Mouse (Mus musculus) lung, embryonic 16.5 days (tissue): ENCODE measurements around the gene Srrm1. TPM values are rescaled to one million over a fixed set of nuclear protein-coding genes. Genes with fewer than 3 reads are reported as not detected.
"Not testable (repeated sequence)": the region's sequence is repeated elsewhere in the genome, so short reads cannot be mapped to it uniquely, and the experiment has no call there.

Experiments used
- ATAC-seq: fragments of 200-750 bp; cut with Nextera tagmentation; 2 replicates; pipeline ENCODE4 v1.8.0; 2017; ENCODE audit warnings: low read depth, mild to moderate bottlenecking, moderate library complexity
- H3K27ac ChIP-seq: fragments of 300-500 bp; sonication (generic); 2 replicates; pipeline ENCODE4 v1.5.1; 2014; ENCODE audit warnings: mild to moderate bottlenecking, control low read depth, low read length
- H3K27me3 ChIP-seq: fragments of 300-500 bp; sonication (generic); 2 replicates; pipeline ENCODE4 v1.6.1; 2014; ENCODE audit warnings: low read depth, low read length, mixed read lengths; ENCODE audit not compliant: control insufficient read depth, insufficient read depth
- H3K36me3 ChIP-seq: fragments of 300-500 bp; sonication (generic); 2 replicates; pipeline ENCODE4 v1.6.1; 2014; ENCODE audit warnings: low read length; ENCODE audit not compliant: control insufficient read depth, insufficient read depth
- H3K4me1 ChIP-seq: fragments of 300-500 bp; sonication (generic); replicated peaks from 2 replicates; pipeline ENCODE4 v1.6.1; 2014; ENCODE audit warnings: low read length, mixed read lengths; ENCODE audit not compliant: control insufficient read depth, insufficient read depth
- H3K4me2 ChIP-seq: fragments of 300-500 bp; sonication (generic); 2 replicates; pipeline ENCODE4 v1.6.1; 2014; ENCODE audit warnings: low read depth, low read length, control low read depth
- H3K4me3 ChIP-seq: fragments of 300-500 bp; sonication (generic); 2 replicates; pipeline ENCODE4 v1.5.1; 2014; ENCODE audit warnings: mild to moderate bottlenecking, low read length, control low read depth
- H3K9ac ChIP-seq: fragments of 300-500 bp; sonication (generic); 2 replicates; pipeline ENCODE4 v1.6.1; 2014; ENCODE audit warnings: low read length, control low read depth
- H3K9me3 ChIP-seq: fragments of 300-500 bp; sonication (generic); 2 replicates; pipeline ENCODE4 v1.6.1; 2016; ENCODE audit warnings: low read length; ENCODE audit not compliant: control insufficient read depth
- WGBS: fragments of 180-500 bp; shearing (Covaris S2); extraction: QIAGEN DNeasy Blood & Tissue Kit; methylation state at CpG from one replicate; pipeline ENCODE4 v1.1.7; 2014; 5-methylcytosine and 5-hydroxymethylcytosine counted together
- polyA plus RNA-seq: library from polyadenylated mRNA; unstranded; fragments of >200 nt; fragmentation: Nextera tagmentation; extraction: Ambion mirVana; gene quantifications from 2 replicates; pipeline ENCODE4 v1.2.1, GENCODE M21; 2015

Gene Srrm1
- polyA plus RNA-seq, 1 experiment from 2014 or later: 220 TPM

GRCm38 (mm10) chr4:135291199-135291598 lies 61.9 kb downstream of the Srrm1 start:
- H3K9ac ChIP-seq: no peak overlapping the region
- no peak overlapping the region for H3K27ac ChIP-seq
- no peaks in the 10 kb centered on the region; the same call in 1 of the 2 replicates for H3K9me3 ChIP-seq
- H3K4me2 ChIP-seq: no peak overlapping the region
- 68% methylated on average over 8 of the region's 8 CpGs for WGBS
- no peaks in the 10 kb centered on the region for H3K27me3 ChIP-seq
- no peaks in the 10 kb centered on the region for H3K36me3 ChIP-seq
- H3K4me3 ChIP-seq: no peak overlapping the region
- peaks cover 30% of the 10 kb centered on the region for H3K4me1 ChIP-seq
- ATAC-seq: no peak

- Histone ChIP-seq H3K27me3 (no peaks in the 10 kb centered on the region), H3K4me1 (peaks cover 37% of the 10 kb centered on the region), H3K9ac (no peak overlapping the region), H3K9me3 (no peaks in the 10 kb centered on the region), H3K36me3 (no peaks in the 10 kb centered on the region), H3K27ac (peak overlapping the region; percentile 25; the same call in 1 of the 2 replicates), H3K4me2 (no peak overlapping the region), H3K4me3 (no peak overlapping the region)
- ATAC-seq: no peak
- 34% methylated on average over 3 of the region's 3 CpGs for WGBS
Observed at GRCm38 (mm10) chr4:135287975-135288374, 65.1 kb downstream of the Srrm1 start.

GRCm38 (mm10) chr4:135286833-135287395 lies 66.2 kb downstream of the Srrm1 start:
- 0 out of 2 replicates have a peak overlapping the region, but pooled peaks have one; percentile 16 for H3K4me3 ChIP-seq
- ATAC-seq: peak; percentile 72
- no peaks in the 10 kb centered on the region for H3K9me3 ChIP-seq
- peak overlapping the region; percentile 91 for H3K27ac ChIP-seq
- peak overlapping the region; percentile 58 for H3K9ac ChIP-seq
- 8% methylated on average over 16 of the region's 16 CpGs for WGBS
- peaks cover 31% of the 10 kb centered on the region for H3K4me1 ChIP-seq
- no peaks in the 10 kb centered on the region for H3K27me3 ChIP-seq
- H3K36me3 ChIP-seq: no peaks in the 10 kb centered on the region
- H3K4me2 ChIP-seq: peak overlapping the region; percentile 31

GRCm38 (mm10) chr4:135286033-135286622 lies 67.0 kb downstream of the Srrm1 start:
- Histone ChIP-seq H3K4me3 (no peak overlapping the region), H3K27me3 (no peaks in the 10 kb centered on the region), H3K27ac (peak overlapping the region; percentile 91), H3K36me3 (no peaks in the 10 kb centered on the region), H3K9ac (peak overlapping the region; percentile 28; the same call in 1 of the 2 replicates), H3K4me1 (peaks cover 26% of the 10 kb centered on the region), H3K4me2 (peak overlapping the region; percentile 31; the same call in 1 of the 2 replicates), H3K9me3 (no peaks in the 10 kb centered on the region)
- 54% methylated on average over 12 of the region's 12 CpGs for WGBS
- ATAC-seq: no peak

GRCm38 (mm10) chr4:135285436-135285835 lies 67.7 kb downstream of the Srrm1 start:
- Histone ChIP-seq H3K4me2 (no peak overlapping the region), H3K27ac (no peak overlapping the region), H3K4me3 (no peak overlapping the region), H3K9ac (no peak overlapping the region), H3K36me3 (no peaks in the 10 kb centered on the region), H3K4me1 (peaks cover 26% of the 10 kb centered on the region), H3K27me3 (no peaks in the 10 kb centered on the region), H3K9me3 (no peaks in the 10 kb centered on the region)
- 37% methylated on average over 8 of the region's 8 CpGs for WGBS
- peak; percentile 41 for ATAC-seq

- no peak overlapping the region for H3K27ac ChIP-seq
- no peaks in the 10 kb centered on the region for H3K27me3 ChIP-seq
- ATAC-seq: no peak
- WGBS: 82% methylated on average over 7 of the region's 7 CpGs
- H3K9ac ChIP-seq: no peak overlapping the region
- no peak overlapping the region for H3K4me3 ChIP-seq
- H3K9me3 ChIP-seq: no peaks in the 10 kb centered on the region
- H3K36me3 ChIP-seq: no peaks in the 10 kb centered on the region
- peaks cover 26% of the 10 kb centered on the region for H3K4me1 ChIP-seq
- no peak overlapping the region for H3K4me2 ChIP-seq
Observed at GRCm38 (mm10) chr4:135283875-135284274, 69.2 kb downstream of the Srrm1 start.

- peaks cover 26% of the 10 kb centered on the region for H3K4me1 ChIP-seq
- WGBS: 70% methylated on average over 4 of the region's 4 CpGs
- no peak for ATAC-seq
- H3K27me3 ChIP-seq: no peaks in the 10 kb centered on the region
- no peak overlapping the region for H3K4me3 ChIP-seq
- no peak overlapping the region for H3K27ac ChIP-seq
- no peak overlapping the region for H3K4me2 ChIP-seq
- no peak overlapping the region for H3K9ac ChIP-seq
- H3K9me3 ChIP-seq: no peaks in the 10 kb centered on the region
- no peaks in the 10 kb centered on the region for H3K36me3 ChIP-seq
Observed at GRCm38 (mm10) chr4:135283417-135283816, 69.7 kb downstream of the Srrm1 start.

GRCm38 (mm10) chr4:135282651-135283290 lies 70.3 kb downstream of the Srrm1 start:
- Histone ChIP-seq H3K36me3 (no peaks in the 10 kb centered on the region), H3K27me3 (no peaks in the 10 kb centered on the region), H3K9me3 (no peaks in the 10 kb centered on the region), H3K27ac (no peak overlapping the region), H3K4me3 (no peak overlapping the region), H3K4me2 (no peak overlapping the region), H3K4me1 (peaks cover 22% of the 10 kb centered on the region), H3K9ac (no peak overlapping the region)
- WGBS: 39% methylated on average over 13 of the region's 13 CpGs
- peak; percentile 39; the same call in 1 of the 2 replicates for ATAC-seq

GRCm38 (mm10) chr4:135280016-135280415 lies 73.1 kb downstream of the Srrm1 start:
- not testable (repeated sequence) for H3K36me3 ChIP-seq, H3K9me3 ChIP-seq, ATAC-seq, H3K9ac ChIP-seq, H3K4me2 ChIP-seq, H3K27me3 ChIP-seq, H3K27ac ChIP-seq, H3K4me3 ChIP-seq, H3K4me1 ChIP-seq
- 70% methylated on average over 2 of the region's 2 CpGs for WGBS
